Mouse (Mus musculus): ENCODE measurements around the gene Dnah12. TPM values are rescaled to one million over a fixed set of nuclear protein-coding genes. Genes with fewer than 3 reads are reported as not detected.
"Not testable (repeated sequence)": the region's sequence is repeated elsewhere in the genome, so short reads cannot be mapped to it uniquely, and the experiment has no call there.

Gene Dnah12
- polyA plus RNA-seq, 1 experiment from 2014 or later: 0.15 TPM

- Histone ChIP-seq H3K9ac (replicated peaks; ENCODE audit: low read depth, low read length) (no peak overlapping the region), H3K9me3 (ENCODE audit: control insufficient read depth, low read length) (no peaks in the 10 kb centered on the region), H3K4me2 (ENCODE audit: low read depth, low read length) (no peak overlapping the region), H3K4me1 (ENCODE audit: control insufficient read depth, insufficient read depth, low read length) (no peaks in the 10 kb centered on the region), H3K4me3 (ENCODE audit: low read depth, low read length) (no peak overlapping the region), H3K27me3 (ENCODE audit: control insufficient read depth, insufficient read depth, low read length) (no peaks in the 10 kb centered on the region), H3K27ac (ENCODE audit: low read depth, low read length) (no peak overlapping the region), H3K36me3 (ENCODE audit: control insufficient read depth, insufficient read depth, low read length) (no peaks in the 10 kb centered on the region)
- 55% methylated on average over 3 of the region's 3 CpGs for WGBS
- ATAC-seq (ENCODE audit: low read depth): no peak
Observed at GRCm38 (mm10) chr14:26887244-26887643, 194.2 kb downstream of the Dnah12 start.

- H3K27me3 ChIP-seq (ENCODE audit: control insufficient read depth, insufficient read depth, low read length): no peaks in the 10 kb centered on the region
- H3K4me3 ChIP-seq (ENCODE audit: low read depth, low read length): no peak overlapping the region
- no peaks in the 10 kb centered on the region for H3K36me3 ChIP-seq (ENCODE audit: control insufficient read depth, insufficient read depth, low read length)
- H3K9ac ChIP-seq (replicated peaks; ENCODE audit: low read depth, low read length): no peak overlapping the region
- no peaks in the 10 kb centered on the region for H3K9me3 ChIP-seq (ENCODE audit: control insufficient read depth, low read length)
- no peaks in the 10 kb centered on the region for H3K4me1 ChIP-seq (ENCODE audit: control insufficient read depth, insufficient read depth, low read length)
- no peak for ATAC-seq (ENCODE audit: low read depth)
- 96% methylated on average over 3 of the region's 3 CpGs for WGBS
- no peak overlapping the region for H3K4me2 ChIP-seq (ENCODE audit: low read depth, low read length)
- H3K27ac ChIP-seq (ENCODE audit: low read depth, low read length): no peak overlapping the region
Observed at GRCm38 (mm10) chr14:26890777-26891176, 197.7 kb downstream of the Dnah12 start.

GRCm38 (mm10) chr14:26894392-26894791 lies 201.3 kb downstream of the Dnah12 start, which contains the start of gene Asb14:
Gene Asb14 (plus strand): TSS chr14:26894557.
- WGBS: 95% methylated on average over 4 of the region's 4 CpGs
- H3K9ac ChIP-seq (replicated peaks; ENCODE audit: low read depth, low read length): no peak within 1 kb of the TSS
- no peak for ATAC-seq (ENCODE audit: low read depth)

GRCm38 (mm10) chr14:26899490-26899889 lies 206.4 kb downstream of the Dnah12 start:
- Histone ChIP-seq H3K9ac (replicated peaks; ENCODE audit: low read depth, low read length) (no peak overlapping the region), H3K27me3 (ENCODE audit: control insufficient read depth, insufficient read depth, low read length) (no peaks in the 10 kb centered on the region), H3K36me3 (ENCODE audit: control insufficient read depth, insufficient read depth, low read length) (no peaks in the 10 kb centered on the region), H3K4me2 (ENCODE audit: low read depth, low read length) (no peak overlapping the region), H3K9me3 (ENCODE audit: control insufficient read depth, low read length) (no peaks in the 10 kb centered on the region), H3K4me3 (ENCODE audit: low read depth, low read length) (no peak overlapping the region), H3K4me1 (ENCODE audit: control insufficient read depth, insufficient read depth, low read length) (no peaks in the 10 kb centered on the region), H3K27ac (ENCODE audit: low read depth, low read length) (no peak overlapping the region)
- WGBS: 79% methylated on average over 2 of the region's 2 CpGs
- no peak for ATAC-seq (ENCODE audit: low read depth)

More at GRCm38 (mm10) chr14:26894392-26894791, 201.3 kb downstream of the Dnah12 start, which contains the start of gene Asb14:
- H3K4me2 ChIP-seq (ENCODE audit: low read depth, low read length): no peak within 1 kb of the TSS
- no peaks in the 10 kb centered on the region for H3K4me1 ChIP-seq (ENCODE audit: control insufficient read depth, insufficient read depth, low read length)
- no peaks in the 10 kb centered on the region for H3K36me3 ChIP-seq (ENCODE audit: control insufficient read depth, insufficient read depth, low read length)
- no peaks in the 10 kb centered on the region for H3K9me3 ChIP-seq (ENCODE audit: control insufficient read depth, low read length)
- no peak within 1 kb of the TSS for H3K4me3 ChIP-seq (ENCODE audit: low read depth, low read length)
- no peaks in the 10 kb centered on the region for H3K27me3 ChIP-seq (ENCODE audit: control insufficient read depth, insufficient read depth, low read length)
- no peak within 1 kb of the TSS for H3K27ac ChIP-seq (ENCODE audit: low read depth, low read length)

GRCm38 (mm10) chr14:26900893-26901292 lies 207.8 kb downstream of the Dnah12 start:
- Histone ChIP-seq H3K9ac (replicated peaks; ENCODE audit: low read depth, low read length) (no peak overlapping the region), H3K27ac (ENCODE audit: low read depth, low read length) (no peak overlapping the region), H3K36me3 (ENCODE audit: control insufficient read depth, insufficient read depth, low read length) (no peaks in the 10 kb centered on the region), H3K9me3 (ENCODE audit: control insufficient read depth, low read length) (no peaks in the 10 kb centered on the region), H3K4me3 (ENCODE audit: low read depth, low read length) (no peak overlapping the region), H3K4me1 (ENCODE audit: control insufficient read depth, insufficient read depth, low read length) (no peaks in the 10 kb centered on the region), H3K27me3 (ENCODE audit: control insufficient read depth, insufficient read depth, low read length) (no peaks in the 10 kb centered on the region), H3K4me2 (ENCODE audit: low read depth, low read length) (no peak overlapping the region)
- 89% methylated on average over 12 of the region's 12 CpGs for WGBS
- no peak for ATAC-seq (ENCODE audit: low read depth)

- WGBS: 92% methylated on average over 4 of the region's 4 CpGs
- no peak for ATAC-seq (ENCODE audit: low read depth)
- Histone ChIP-seq H3K9me3 (ENCODE audit: control insufficient read depth, low read length) (no peaks in the 10 kb centered on the region), H3K4me1 (ENCODE audit: control insufficient read depth, insufficient read depth, low read length) (no peaks in the 10 kb centered on the region), H3K27me3 (ENCODE audit: control insufficient read depth, insufficient read depth, low read length) (no peaks in the 10 kb centered on the region), H3K4me3 (ENCODE audit: low read depth, low read length) (no peak overlapping the region), H3K9ac (replicated peaks; ENCODE audit: low read depth, low read length) (no peak overlapping the region), H3K36me3 (ENCODE audit: control insufficient read depth, insufficient read depth, low read length) (no peaks in the 10 kb centered on the region), H3K27ac (ENCODE audit: low read depth, low read length) (no peak overlapping the region), H3K4me2 (ENCODE audit: low read depth, low read length) (no peak overlapping the region)
Observed at GRCm38 (mm10) chr14:26907401-26907800, 214.3 kb downstream of the Dnah12 start.

- not testable (repeated sequence) for H3K27me3 ChIP-seq (ENCODE audit: control insufficient read depth, insufficient read depth, low read length); H3K36me3 ChIP-seq (ENCODE audit: control insufficient read depth, insufficient read depth, low read length); H3K9me3 ChIP-seq (ENCODE audit: control insufficient read depth, low read length); H3K4me2 ChIP-seq (ENCODE audit: low read depth, low read length); ATAC-seq (ENCODE audit: low read depth); H3K9ac ChIP-seq (replicated peaks; ENCODE audit: low read depth, low read length); H3K27ac ChIP-seq (ENCODE audit: low read depth, low read length); H3K4me1 ChIP-seq (ENCODE audit: control insufficient read depth, insufficient read depth, low read length); H3K4me3 ChIP-seq (ENCODE audit: low read depth, low read length)
- 41% methylated on average over 9 of the region's 9 CpGs for WGBS
Observed at GRCm38 (mm10) chr14:26910461-26910860, 217.4 kb downstream of the Dnah12 start.

- Histone ChIP-seq H3K4me2 (ENCODE audit: low read depth, low read length) (no peak overlapping the region), H3K9me3 (ENCODE audit: control insufficient read depth, low read length) (no peaks in the 10 kb centered on the region), H3K27ac (ENCODE audit: low read depth, low read length) (no peak overlapping the region), H3K4me3 (ENCODE audit: low read depth, low read length) (no peak overlapping the region), H3K9ac (replicated peaks; ENCODE audit: low read depth, low read length) (no peak overlapping the region), H3K36me3 (ENCODE audit: control insufficient read depth, insufficient read depth, low read length) (no peaks in the 10 kb centered on the region), H3K27me3 (ENCODE audit: control insufficient read depth, insufficient read depth, low read length) (no peaks in the 10 kb centered on the region), H3K4me1 (ENCODE audit: control insufficient read depth, insufficient read depth, low read length) (no peaks in the 10 kb centered on the region)
- ATAC-seq (ENCODE audit: low read depth): no peak
- WGBS: 78% methylated on average over 6 of the region's 6 CpGs
Observed at GRCm38 (mm10) chr14:26911201-26911600, 218.1 kb downstream of the Dnah12 start.

- Histone ChIP-seq H3K4me3 (ENCODE audit: low read depth, low read length) (no peak overlapping the region), H3K27ac (ENCODE audit: low read depth, low read length) (no peak overlapping the region), H3K4me2 (ENCODE audit: low read depth, low read length) (no peak overlapping the region), H3K27me3 (ENCODE audit: control insufficient read depth, insufficient read depth, low read length) (no peaks in the 10 kb centered on the region), H3K9ac (replicated peaks; ENCODE audit: low read depth, low read length) (no peak overlapping the region), H3K36me3 (ENCODE audit: control insufficient read depth, insufficient read depth, low read length) (no peaks in the 10 kb centered on the region), H3K4me1 (ENCODE audit: control insufficient read depth, insufficient read depth, low read length) (no peaks in the 10 kb centered on the region), H3K9me3 (ENCODE audit: control insufficient read depth, low read length) (no peaks in the 10 kb centered on the region)
- ATAC-seq (ENCODE audit: low read depth): no peak
- WGBS: 91% methylated on average over 13 of the region's 13 CpGs
Observed at GRCm38 (mm10) chr14:26911826-26912225, 218.8 kb downstream of the Dnah12 start.

All from neural tube, embryonic 14.5 days (tissue).